Mouse (Mus musculus): ENCODE results near the gene Smarcd1. TPM values are rescaled to one million over a fixed set of nuclear protein-coding genes. Genes with fewer than 3 reads are reported as not detected.
A peak's percentile ranks its signal among the peaks of the same experiment; 100 is the strongest.

The Smarcd1 gene
- polyA plus RNA-seq, 1 experiment from 2014 or later = 10.9 TPM

DNA sequence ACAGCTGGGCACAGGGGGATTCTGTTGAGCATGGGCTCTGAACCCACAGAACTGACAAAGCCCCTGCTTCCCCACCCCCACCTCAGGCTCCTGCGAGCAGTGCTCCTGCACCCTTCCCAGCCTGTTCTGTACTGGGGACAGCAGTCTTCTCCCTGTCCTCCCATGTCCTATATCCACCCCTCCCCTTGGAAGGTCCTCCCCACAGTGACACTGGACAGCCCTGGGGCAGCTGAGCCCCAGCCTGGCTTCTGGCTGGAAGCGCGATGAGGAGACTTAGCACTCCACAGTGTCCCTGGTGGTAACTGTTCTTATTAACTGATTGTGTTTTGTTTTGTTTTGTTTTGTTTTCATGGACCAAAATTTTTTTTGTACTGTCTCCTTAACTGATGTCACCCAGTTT, 11.6 kb downstream of the Smarcd1 start:
- no peak for ATAC-seq (ENCODE audit: low FRiP score, low TSS enrichment)
- Histone ChIP-seq H3K36me3 (ENCODE audit: control insufficient read depth, insufficient read depth, low read length) (peaks cover 29% of the 10 kb centered on the region), H3K4me2 (replicated peaks; ENCODE audit: low read depth) (no peak overlapping the region), H3K9ac (ENCODE audit: low read length) (no peak overlapping the region), H3K27me3 (ENCODE audit: control insufficient read depth, insufficient read depth, low read length) (no peaks in the 10 kb centered on the region), H3K4me1 (replicated peaks; ENCODE audit: control insufficient read depth, insufficient read depth) (no peaks in the 10 kb centered on the region), H3K27ac (replicated peaks) (no peak overlapping the region), H3K4me3 (ENCODE audit: low read depth, low read length) (no peak overlapping the region), H3K9me3 (ENCODE audit: control insufficient read depth, low read length) (no peaks in the 10 kb centered on the region)
- no peak for DNase-seq (ENCODE audit: low spot score)
- TF ChIP-seq EP300 (optimal IDR thresholded peaks at IDR 0.05) (no peak), CTCF (IDR thresholded peaks at IDR 0.05; ENCODE audit: low read depth) (no peak)
- 79% methylated on average over 3 of the region's 3 CpGs for WGBS

DNA sequence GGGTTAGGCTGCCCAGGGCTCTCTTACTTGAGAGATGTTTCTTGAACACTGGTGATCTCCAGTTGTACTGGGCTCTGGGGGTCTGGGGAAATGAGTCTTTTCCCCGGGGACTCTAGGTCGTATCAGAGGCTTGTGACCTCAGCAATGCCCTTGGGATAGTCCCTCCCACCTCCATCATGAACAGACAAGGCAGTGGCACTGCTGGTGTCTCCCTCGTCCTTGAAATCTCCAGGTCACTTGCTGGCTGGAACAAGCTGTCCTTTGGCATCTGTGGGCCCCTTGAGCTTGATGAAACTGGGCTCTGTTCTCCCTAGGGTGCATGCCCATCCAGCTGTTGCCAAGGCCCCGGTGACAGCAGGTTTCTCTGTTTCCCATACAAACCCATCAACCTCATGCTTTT, 12.3 kb downstream of the Smarcd1 start:
- Histone ChIP-seq H3K27ac (replicated peaks) (no peak overlapping the region), H3K4me1 (replicated peaks; ENCODE audit: control insufficient read depth, insufficient read depth) (no peaks in the 10 kb centered on the region), H3K27me3 (ENCODE audit: control insufficient read depth, insufficient read depth, low read length) (no peaks in the 10 kb centered on the region), H3K4me2 (replicated peaks; ENCODE audit: low read depth) (no peak overlapping the region), H3K9me3 (ENCODE audit: control insufficient read depth, low read length) (no peaks in the 10 kb centered on the region), H3K9ac (ENCODE audit: low read length) (no peak overlapping the region), H3K36me3 (ENCODE audit: control insufficient read depth, insufficient read depth, low read length) (peaks cover 26% of the 10 kb centered on the region), H3K4me3 (ENCODE audit: low read depth, low read length) (no peak overlapping the region)
- TF ChIP-seq EP300 (optimal IDR thresholded peaks at IDR 0.05) = no peak
- no peak for TF ChIP-seq CTCF (IDR thresholded peaks at IDR 0.05; ENCODE audit: low read depth)
- DNase-seq (ENCODE audit: low spot score) = no peak
- WGBS = 70% methylated on average over 4 of the region's 4 CpGs
- no peak for ATAC-seq (ENCODE audit: low FRiP score, low TSS enrichment)

DNA sequence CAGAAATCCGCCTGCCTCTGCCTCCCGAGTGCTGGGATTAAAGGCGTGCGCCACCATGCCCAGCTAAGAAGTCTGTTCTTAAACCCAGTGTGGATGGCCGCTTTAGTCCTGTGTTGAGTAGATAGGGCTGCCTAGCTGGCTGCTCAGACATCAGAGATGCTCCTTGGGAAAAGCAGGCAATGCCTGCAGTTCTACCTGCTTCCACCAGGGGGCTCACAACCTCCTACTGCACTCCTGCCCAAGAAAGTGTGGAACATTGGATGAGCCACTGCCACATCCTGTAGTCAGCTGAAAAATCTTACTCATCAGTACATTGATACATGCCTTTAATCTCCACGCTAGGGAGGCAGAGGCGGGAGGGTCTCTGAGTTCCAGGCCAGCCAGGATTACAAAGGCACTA, 12.9 kb downstream of the Smarcd1 start:
- H3K4me2 ChIP-seq (replicated peaks; ENCODE audit: low read depth) = no peak overlapping the region
- no peaks in the 10 kb centered on the region for H3K27me3 ChIP-seq (ENCODE audit: control insufficient read depth, insufficient read depth, low read length)
- H3K9ac ChIP-seq (ENCODE audit: low read length) = no peak overlapping the region
- H3K4me3 ChIP-seq (ENCODE audit: low read depth, low read length) = no peak overlapping the region
- peak; percentile 66 for DNase-seq (ENCODE audit: low spot score)
- H3K4me1 ChIP-seq (replicated peaks; ENCODE audit: control insufficient read depth, insufficient read depth) = no peaks in the 10 kb centered on the region
- no peak for TF ChIP-seq EP300 (optimal IDR thresholded peaks at IDR 0.05)
- peak; percentile 95 for TF ChIP-seq CTCF (IDR thresholded peaks at IDR 0.05; ENCODE audit: low read depth)
- peak; percentile 30 for ATAC-seq (ENCODE audit: low FRiP score, low TSS enrichment)
- no peaks in the 10 kb centered on the region for H3K9me3 ChIP-seq (ENCODE audit: control insufficient read depth, low read length)
- no peak overlapping the region for H3K27ac ChIP-seq (replicated peaks)
- 39% methylated on average over 7 of the region's 7 CpGs for WGBS
- peaks cover 21% of the 10 kb centered on the region for H3K36me3 ChIP-seq (ENCODE audit: control insufficient read depth, insufficient read depth, low read length)

DNA sequence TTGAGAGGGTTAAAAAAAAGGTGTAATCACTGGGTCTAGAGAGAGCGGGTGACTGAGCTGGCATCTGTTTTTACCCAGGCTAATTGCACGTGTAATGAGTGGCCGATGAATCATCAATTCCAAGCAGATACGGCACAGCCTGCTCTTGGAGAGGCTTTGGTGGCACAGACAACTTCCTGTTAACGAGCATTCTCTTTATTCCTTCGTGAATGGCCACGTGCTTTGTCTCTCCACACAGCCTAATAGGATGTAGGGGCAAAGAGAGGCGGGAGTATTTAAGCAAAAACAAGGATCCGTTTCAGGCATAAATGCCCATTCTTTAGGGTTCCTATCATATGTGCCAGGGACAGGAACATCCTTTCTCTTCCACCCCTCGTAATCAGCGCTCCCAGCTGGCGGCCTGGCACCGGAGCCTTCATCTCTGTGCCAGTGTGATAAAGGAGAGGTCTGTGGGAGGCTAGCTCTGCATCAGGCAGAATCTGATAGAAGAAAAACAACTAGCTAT, 13.5 kb downstream of the Smarcd1 start:
- peak; percentile 66 for ATAC-seq (ENCODE audit: low FRiP score, low TSS enrichment)
- 78% methylated on average over 13 of the region's 13 CpGs for WGBS

DNA sequence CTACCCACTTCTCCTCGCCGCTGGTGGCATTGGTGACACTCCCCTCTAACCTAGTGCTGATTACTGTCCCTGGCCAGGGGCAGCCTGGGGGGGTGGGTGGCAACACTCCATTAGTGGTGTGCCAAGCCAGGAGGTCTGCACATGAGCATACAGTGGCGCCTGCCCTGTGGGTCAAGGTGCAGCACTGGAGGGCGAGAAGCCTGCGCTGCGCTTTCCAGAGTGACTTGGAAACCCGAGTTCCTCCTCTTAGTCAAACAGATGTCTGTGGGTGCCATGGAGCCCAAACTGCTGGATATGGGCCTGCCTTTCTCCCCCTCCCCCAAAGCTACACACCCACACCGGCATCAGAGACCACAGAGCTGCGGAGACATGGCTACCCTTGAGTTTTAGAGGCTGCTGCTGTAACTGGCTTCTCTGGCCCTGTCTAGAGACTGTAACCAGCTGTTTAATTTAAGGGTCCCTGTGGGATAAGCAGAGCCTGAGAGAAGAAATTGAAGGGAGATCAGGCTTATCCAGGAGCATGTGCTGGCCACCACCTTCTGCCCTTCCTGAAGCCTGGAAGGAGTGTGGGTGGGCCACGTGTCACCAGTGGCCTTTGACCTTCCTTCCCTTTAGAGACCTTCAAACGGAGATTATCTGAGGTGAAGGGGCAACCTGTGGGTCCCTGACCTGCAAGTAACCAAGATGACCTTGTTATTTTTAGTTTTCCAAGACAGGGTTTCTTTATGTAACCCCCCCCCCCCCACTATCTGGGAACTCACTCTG, 14.2 kb downstream of the Smarcd1 start:
- Histone ChIP-seq H3K9ac (ENCODE audit: low read length) (no peak overlapping the region), H3K27ac (replicated peaks) (no peak overlapping the region), H3K9me3 (ENCODE audit: control insufficient read depth, low read length) (no peaks in the 10 kb centered on the region), H3K27me3 (ENCODE audit: control insufficient read depth, insufficient read depth, low read length) (no peaks in the 10 kb centered on the region), H3K4me2 (replicated peaks; ENCODE audit: low read depth) (no peak overlapping the region), H3K4me3 (ENCODE audit: low read depth, low read length) (no peak overlapping the region), H3K4me1 (replicated peaks; ENCODE audit: control insufficient read depth, insufficient read depth) (no peaks in the 10 kb centered on the region), H3K36me3 (ENCODE audit: control insufficient read depth, insufficient read depth, low read length) (peaks cover 13% of the 10 kb centered on the region)
- peak; percentile 14; the same call in 1 of the 2 replicates for ATAC-seq (ENCODE audit: low FRiP score, low TSS enrichment)
- no peak for DNase-seq (ENCODE audit: low spot score)
- no peak for TF ChIP-seq CTCF (IDR thresholded peaks at IDR 0.05; ENCODE audit: low read depth)
- TF ChIP-seq EP300 (optimal IDR thresholded peaks at IDR 0.05) = no peak
- WGBS = 59% methylated on average over 11 of the region's 11 CpGs

More for the DNA sequence above, 13.5 kb downstream of the Smarcd1 start:
- Histone ChIP-seq H3K27ac (replicated peaks) (no peak overlapping the region), H3K27me3 (ENCODE audit: control insufficient read depth, insufficient read depth, low read length) (no peaks in the 10 kb centered on the region), H3K9ac (ENCODE audit: low read length) (no peak overlapping the region), H3K36me3 (ENCODE audit: control insufficient read depth, insufficient read depth, low read length) (peaks cover 19% of the 10 kb centered on the region), H3K9me3 (ENCODE audit: control insufficient read depth, low read length) (no peaks in the 10 kb centered on the region), H3K4me1 (replicated peaks; ENCODE audit: control insufficient read depth, insufficient read depth) (no peaks in the 10 kb centered on the region), H3K4me2 (replicated peaks; ENCODE audit: low read depth) (no peak overlapping the region), H3K4me3 (ENCODE audit: low read depth, low read length) (no peak overlapping the region)
- no peak for DNase-seq (ENCODE audit: low spot score)
- TF ChIP-seq EP300 (optimal IDR thresholded peaks at IDR 0.05) = no peak
- TF ChIP-seq CTCF (IDR thresholded peaks at IDR 0.05; ENCODE audit: low read depth) = no peak

GRCm38 (mm10) chr15:99716814-99717213, 14.9 kb downstream of the Smarcd1 start:
- no peak for ATAC-seq (ENCODE audit: low FRiP score, low TSS enrichment)
- WGBS = 86% methylated on average over 12 of the region's 12 CpGs
- H3K4me2 ChIP-seq (replicated peaks; ENCODE audit: low read depth) = no peak overlapping the region
- TF ChIP-seq CTCF (IDR thresholded peaks at IDR 0.05; ENCODE audit: low read depth) = no peak
- TF ChIP-seq EP300 (optimal IDR thresholded peaks at IDR 0.05) = no peak
- no peak overlapping the region for H3K4me3 ChIP-seq (ENCODE audit: low read depth, low read length)
- peaks cover 10% of the 10 kb centered on the region for H3K36me3 ChIP-seq (ENCODE audit: control insufficient read depth, insufficient read depth, low read length)
- H3K4me1 ChIP-seq (replicated peaks; ENCODE audit: control insufficient read depth, insufficient read depth) = no peaks in the 10 kb centered on the region
- H3K9me3 ChIP-seq (ENCODE audit: control insufficient read depth, low read length) = no peaks in the 10 kb centered on the region
- no peaks in the 10 kb centered on the region for H3K27me3 ChIP-seq (ENCODE audit: control insufficient read depth, insufficient read depth, low read length)
- H3K9ac ChIP-seq (ENCODE audit: low read length) = no peak overlapping the region
- no peak overlapping the region for H3K27ac ChIP-seq (replicated peaks)
- DNase-seq (ENCODE audit: low spot score) = no peak
